Mouse (Mus musculus) CD4-positive, CD25-positive, alpha-beta regulatory T cell, adult 2 months (primary cell): ENCODE data around the gene Gm9913.

Source experiments
- DNase-seq: peaks from one replicate; pipeline ENCODE4 v3.0.0-alpha.2; 2012; ENCODE audit warnings: low read depth, low spot score

Gm9913 gene

GRCm38 (mm10) chr2:125494831-125495812 is 9.8 kb upstream of the Gm9913 start:
- no peak for DNase-seq

- no peak for DNase-seq
These were observed 8.2 kb upstream of the Gm9913 start for GRCm38 (mm10) chr2:125496696-125497095.

- no peak for DNase-seq
These were observed 6.7 kb upstream of the Gm9913 start for GRCm38 (mm10) chr2:125498216-125498615.

GRCm38 (mm10) chr2:125501526-125501925 is 3.4 kb upstream of the Gm9913 start:
- no peak for DNase-seq

- DNase-seq, result no peak
These were observed 942 bp downstream of the Gm9913 start for GRCm38 (mm10) chr2:125505746-125506315.

- no peak for DNase-seq
These were observed 1.6 kb downstream of the Gm9913 start for GRCm38 (mm10) chr2:125506316-125507054.

GRCm38 (mm10) chr2:125507893-125508292 is 3.0 kb downstream of the Gm9913 start, which contains the start of gene Fbn1:
Gene Fbn1, minus strand, starts transcription at chr2:125507993.
- DNase-seq, result no peak

GRCm38 (mm10) chr2:125508381-125508780 is 3.5 kb downstream of the Gm9913 start:
- DNase-seq, result no peak

- no peak for DNase-seq
These were observed 5.9 kb downstream of the Gm9913 start for GRCm38 (mm10) chr2:125510752-125511151.

GRCm38 (mm10) chr2:125511898-125512297 is 7.0 kb downstream of the Gm9913 start:
- no peak for DNase-seq

GRCm38 (mm10) chr2:125512544-125512943 is 7.7 kb downstream of the Gm9913 start:
- no peak for DNase-seq

GRCm38 (mm10) chr2:125514391-125514790 is 9.5 kb downstream of the Gm9913 start:
- DNase-seq, result no peak

- DNase-seq, result no peak
These were observed 10.6 kb downstream of the Gm9913 start for GRCm38 (mm10) chr2:125515291-125516057.

- DNase-seq, result no peak
These were observed 11.7 kb downstream of the Gm9913 start for GRCm38 (mm10) chr2:125516594-125516993.

- DNase-seq, result no peak
These were observed 20.6 kb downstream of the Gm9913 start for GRCm38 (mm10) chr2:125525484-125525883.

GRCm38 (mm10) chr2:125526566-125526965 is 21.7 kb downstream of the Gm9913 start:
- DNase-seq, result no peak

- no peak for DNase-seq
These were observed 25.8 kb downstream of the Gm9913 start for GRCm38 (mm10) chr2:125530665-125531064.

- DNase-seq, result no peak
These were observed 34.8 kb downstream of the Gm9913 start for GRCm38 (mm10) chr2:125539640-125540039.

- DNase-seq, result no peak
These were observed 35.7 kb downstream of the Gm9913 start for GRCm38 (mm10) chr2:125540579-125540978.

GRCm38 (mm10) chr2:125541451-125541850 is 36.6 kb downstream of the Gm9913 start:
- DNase-seq, result no peak

GRCm38 (mm10) chr2:125543646-125544045 is 38.8 kb downstream of the Gm9913 start:
- DNase-seq, result no peak
